Mouse (Mus musculus): ENCODE measurements around the gene Tnnt2.

DNA sequence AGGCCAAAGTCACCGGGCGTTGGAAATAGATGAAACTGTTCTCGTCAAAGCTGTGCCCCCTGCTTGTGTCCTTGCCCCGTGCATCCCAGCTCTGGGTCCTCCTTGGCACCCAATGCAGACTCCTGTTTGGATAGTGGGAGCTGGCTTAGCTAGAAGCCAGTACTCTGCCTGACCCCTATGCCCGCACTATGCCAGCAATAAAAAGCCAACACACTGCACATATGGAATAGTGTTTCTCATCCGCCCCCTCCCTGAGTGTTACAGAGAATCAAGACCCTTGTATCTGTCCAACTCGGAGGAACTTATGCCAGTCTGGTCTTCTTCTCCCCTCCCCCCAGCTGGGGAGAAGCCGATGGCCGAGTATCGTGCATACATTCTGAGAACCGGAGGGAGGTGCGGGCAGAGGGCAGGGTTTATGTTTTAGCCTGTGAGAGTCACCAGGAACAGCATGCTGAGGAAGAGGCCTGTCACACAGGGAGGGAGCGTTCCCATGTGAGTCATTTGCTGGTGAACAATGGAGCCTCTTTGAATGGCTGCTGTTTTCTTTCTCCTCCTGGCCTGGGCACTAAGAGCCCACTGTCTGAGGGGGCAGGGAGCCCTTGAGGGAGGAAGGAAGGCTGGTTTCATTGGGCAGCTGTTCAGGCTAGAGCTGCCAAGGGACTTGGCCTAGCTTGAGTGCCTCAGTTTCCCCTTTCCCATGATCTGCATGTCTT lies 16.0 kb downstream of the Tnnt2 start:
- no peak for TF ChIP-seq POLR2A (IDR thresholded peaks at IDR 0.05; ENCODE audit: borderline replicate concordance, low read depth, low read length)
- no peak for TF ChIP-seq CTCF (IDR thresholded peaks at IDR 0.05; ENCODE audit: low read depth, low read length)
